Mouse (Mus musculus): Measurements from ENCODE around the gene 1700020L24Rik.

DNA sequence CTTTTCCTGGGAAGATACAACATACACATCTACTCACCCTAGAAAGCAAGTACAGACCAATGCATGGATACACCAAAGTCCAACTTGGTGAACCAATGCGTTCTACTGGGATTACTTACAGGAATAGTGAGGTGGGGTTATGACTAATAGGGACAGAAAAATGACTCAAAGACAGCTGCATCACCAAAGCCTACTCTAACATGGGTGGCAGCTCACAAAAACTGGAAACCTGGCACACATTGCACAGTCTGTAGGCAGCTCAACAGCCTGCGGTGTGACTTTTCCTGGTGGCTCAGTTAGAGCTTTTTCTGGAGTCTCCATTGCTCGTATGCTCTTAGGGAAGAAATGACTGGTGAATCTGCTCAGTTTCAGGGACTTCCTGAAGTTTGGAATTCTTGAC is 31.3 kb downstream of the 1700020L24Rik start:
- TF ChIP-seq POLR2A (IDR thresholded peaks at IDR 0.05; ENCODE audit: low read depth, low read length) (no peak), CTCF (conservative IDR thresholded peaks at IDR 0.05; ENCODE audit: insufficient read depth, insufficient read length, low read depth, low read length) (no peak)
